Mouse (Mus musculus) leukemia stem cell, adult 10-12 weeks (primary cell): Measurements from ENCODE around the gene Hist1h3a. TPM values are rescaled to one million over a fixed set of nuclear protein-coding genes. Genes with fewer than 3 reads are reported as not detected.

Experiments used
- polyA plus RNA-seq: library from polyadenylated mRNA; stranded (reverse); fragments of >175 nt; gene quantifications from 2 replicates; pipeline ENCODE4 v1.2.3, GENCODE M21; 2012; ENCODE audit warnings: low replicate concordance

Hist1h3a gene
- polyA plus RNA-seq: 0.45 and 5.1 TPM in 2 replicates

DNA sequence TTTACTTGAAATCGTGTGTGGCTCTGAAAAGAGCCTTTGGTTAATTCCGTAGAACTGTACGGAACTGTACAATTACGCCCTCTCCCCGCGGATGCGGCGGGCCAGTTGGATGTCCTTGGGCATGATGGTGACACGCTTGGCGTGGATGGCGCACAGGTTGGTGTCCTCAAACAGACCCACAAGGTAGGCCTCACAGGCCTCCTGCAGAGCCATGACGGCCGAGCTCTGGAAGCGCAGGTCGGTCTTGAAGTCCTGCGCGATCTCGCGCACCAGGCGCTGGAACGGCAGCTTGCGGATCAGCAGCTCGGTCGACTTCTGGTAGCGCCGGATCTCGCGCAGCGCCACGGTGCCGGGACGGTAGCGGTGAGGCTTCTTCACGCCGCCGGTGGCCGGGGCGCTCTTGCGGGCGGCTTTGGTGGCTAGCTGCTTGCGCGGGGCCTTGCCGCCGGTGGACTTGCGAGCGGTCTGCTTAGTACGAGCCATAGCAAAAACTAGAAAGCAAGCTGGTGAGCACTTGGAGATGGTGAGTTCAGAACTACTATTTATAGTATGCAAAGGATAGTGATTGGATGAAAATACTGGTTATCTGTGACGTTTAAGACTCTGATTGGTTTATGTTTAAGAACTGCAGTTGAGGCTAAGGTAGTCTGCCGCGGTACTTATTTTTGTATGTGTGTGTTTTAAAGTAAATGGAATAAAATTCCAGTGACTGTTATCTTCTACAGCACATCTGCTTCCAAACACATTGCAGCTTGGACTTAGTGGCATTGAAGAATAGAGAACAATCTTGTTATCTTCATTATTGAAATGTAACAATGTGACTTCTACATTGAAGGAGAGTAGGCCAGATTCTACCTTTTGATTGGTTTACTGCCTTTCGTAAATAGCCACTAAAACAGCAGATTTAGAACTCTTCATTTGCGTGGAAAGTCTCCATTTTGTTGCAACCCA lies at the start of gene Hist1h3a:
Hist1h3a (minus strand) TSS at position 516 of the 951 bp plus-strand sequence.

DNA sequence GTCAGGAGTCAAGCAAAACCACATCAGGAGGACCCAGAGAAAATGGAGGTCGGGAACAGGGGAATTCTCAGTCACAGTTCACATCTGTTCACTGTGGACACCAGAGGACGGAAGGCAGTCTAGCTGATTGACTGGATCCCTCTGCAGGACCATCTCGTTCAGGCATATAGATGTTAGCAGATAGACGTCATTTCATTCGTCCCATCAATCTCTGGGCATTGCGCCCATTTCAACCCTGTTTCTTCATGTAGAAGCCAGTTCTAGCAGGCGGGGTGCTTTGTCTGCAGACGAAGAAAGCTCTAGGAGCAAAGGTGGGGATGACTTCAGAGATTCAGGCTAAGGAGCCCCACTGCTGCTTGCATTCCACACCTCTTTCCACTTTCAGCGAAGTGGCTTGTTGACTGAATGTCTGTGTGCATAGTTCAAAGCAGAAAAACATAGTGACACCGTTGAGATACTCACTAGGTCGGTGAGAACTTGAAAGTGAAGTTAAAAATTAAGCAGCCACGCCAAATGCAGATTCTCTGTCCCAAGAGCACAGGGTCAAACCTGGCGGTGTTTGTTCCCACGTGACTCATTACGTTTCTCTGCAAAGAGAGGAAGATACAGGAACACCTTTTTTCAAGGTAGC lies 44.4 kb upstream of the Hist1h3a start, which contains the start of gene Slc17a2:
Slc17a2 (plus strand) TSS at position 572 of the 631 bp plus-strand sequence.

GRCm38 (mm10) chr13:23769613-23770012 lies 7.4 kb upstream of the Hist1h3a start, which contains the start of gene Trim38:
Gene Trim38 (plus strand): TSS chr13:23769913.

GRCm38 (mm10) chr13:23763586-23764323 lies 1.6 kb upstream of the Hist1h3a start, which contains the start of gene Hist1h1a:
Gene Hist1h1a (plus strand): TSS chr13:23763666.

GRCm38 (mm10) chr13:23760972-23761864 lies 968 bp downstream of the Hist1h3a start, which contains the start of gene Hist1h4a:
Gene Hist1h4a (minus strand): TSS chr13:23761230.

GRCm38 (mm10) chr13:23756790-23757189 lies 5.4 kb downstream of the Hist1h3a start, which contains the start of gene Hist1h4b:
Gene Hist1h4b (plus strand): TSS chr13:23757013.

DNA sequence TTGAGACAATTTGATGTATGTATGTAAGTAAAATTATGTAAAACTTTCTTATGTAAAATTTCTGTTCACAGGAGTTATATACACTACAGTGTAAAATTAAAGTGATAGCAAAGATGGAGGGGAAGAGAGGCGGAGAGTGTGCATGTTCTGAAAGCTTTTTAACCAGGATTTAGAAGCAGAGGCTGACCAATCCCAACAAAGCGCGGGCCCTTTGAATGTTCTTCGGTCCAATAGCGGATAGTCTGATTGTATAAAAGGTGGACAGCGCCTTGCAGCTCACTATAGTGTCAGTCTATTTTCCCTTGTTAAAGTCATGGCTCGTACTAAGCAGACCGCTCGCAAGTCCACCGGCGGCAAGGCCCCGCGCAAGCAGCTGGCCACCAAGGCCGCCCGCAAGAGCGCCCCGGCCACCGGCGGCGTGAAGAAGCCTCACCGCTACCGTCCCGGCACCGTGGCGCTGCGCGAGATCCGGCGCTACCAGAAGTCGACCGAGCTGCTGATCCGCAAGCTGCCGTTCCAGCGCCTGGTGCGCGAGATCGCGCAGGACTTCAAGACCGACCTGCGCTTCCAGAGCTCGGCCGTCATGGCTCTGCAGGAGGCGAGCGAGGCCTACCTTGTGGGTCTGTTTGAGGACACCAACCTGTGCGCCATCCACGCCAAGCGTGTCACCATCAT lies 10.0 kb downstream of the Hist1h3a start, which contains the start of gene Hist1h3b:
Hist1h3b (plus strand) TSS at position 201 of the 675 bp plus-strand sequence.

DNA sequence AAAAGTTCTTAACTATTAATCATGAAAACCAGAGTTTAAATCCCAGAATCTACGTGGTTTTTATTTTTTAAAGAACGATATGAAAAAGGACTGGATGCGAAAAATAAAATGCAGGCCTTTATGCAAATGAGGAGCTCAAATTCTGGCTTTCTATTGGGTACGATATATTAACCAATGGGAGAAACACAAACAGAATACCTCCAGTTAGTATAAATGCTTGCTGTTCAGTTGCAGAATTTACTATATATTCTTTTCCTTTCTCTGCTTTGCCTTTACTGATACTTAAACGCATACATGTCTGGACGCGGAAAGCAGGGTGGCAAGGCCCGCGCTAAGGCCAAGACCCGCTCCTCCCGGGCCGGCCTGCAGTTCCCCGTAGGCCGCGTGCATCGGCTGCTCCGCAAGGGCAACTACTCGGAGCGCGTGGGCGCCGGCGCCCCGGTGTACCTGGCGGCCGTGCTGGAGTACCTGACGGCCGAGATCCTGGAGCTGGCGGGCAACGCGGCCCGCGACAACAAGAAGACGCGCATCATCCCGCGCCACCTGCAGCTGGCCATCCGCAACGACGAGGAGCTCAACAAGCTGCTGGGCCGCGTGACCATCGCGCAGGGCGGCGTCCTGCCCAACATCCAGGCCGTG lies 11.2 kb downstream of the Hist1h3a start, which contains the start of gene Hist1h2ab:
Hist1h2ab (plus strand) TSS at position 288 of the 639 bp plus-strand sequence.

DNA sequence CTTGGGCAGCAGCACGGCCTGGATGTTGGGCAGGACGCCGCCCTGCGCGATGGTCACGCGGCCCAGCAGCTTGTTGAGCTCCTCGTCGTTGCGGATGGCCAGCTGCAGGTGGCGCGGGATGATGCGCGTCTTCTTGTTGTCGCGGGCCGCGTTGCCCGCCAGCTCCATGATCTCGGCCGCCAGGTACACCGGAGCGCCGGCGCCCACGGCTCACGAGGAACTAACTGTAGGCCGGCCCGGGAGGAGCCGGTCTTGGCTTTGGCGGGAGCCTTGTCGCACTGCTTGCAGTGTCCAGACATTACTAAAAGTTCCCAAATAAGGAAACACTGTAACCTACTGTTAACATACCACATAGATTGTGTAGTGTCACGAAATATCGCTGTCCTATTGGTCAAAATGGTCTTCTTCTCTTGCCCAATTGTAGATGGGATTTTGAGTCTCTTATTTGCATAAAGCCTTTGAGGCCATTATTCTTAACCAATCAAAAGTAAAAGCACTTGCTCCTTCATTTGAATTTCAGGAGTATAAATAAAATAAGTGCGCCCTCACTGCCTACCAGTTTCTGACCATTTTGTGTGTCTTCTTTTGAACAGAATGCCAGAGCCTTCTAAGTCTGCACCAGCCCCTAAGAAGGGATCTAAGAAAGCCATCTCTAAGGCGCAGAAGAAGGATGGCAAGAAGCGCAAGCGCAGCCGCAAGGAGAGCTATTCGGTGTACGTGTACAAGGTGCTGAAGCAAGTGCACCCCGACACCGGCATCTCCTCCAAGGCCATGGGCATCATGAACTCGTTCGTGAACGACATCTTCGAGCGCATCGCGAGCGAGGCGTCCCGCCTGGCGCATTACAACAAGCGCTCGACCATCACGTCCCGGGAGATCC lies 15.7 kb downstream of the Hist1h3a start, which contains the start of gene Hist1h2bb:
Hist1h2bb (plus strand) TSS at position 534 of the 880 bp plus-strand sequence.

DNA sequence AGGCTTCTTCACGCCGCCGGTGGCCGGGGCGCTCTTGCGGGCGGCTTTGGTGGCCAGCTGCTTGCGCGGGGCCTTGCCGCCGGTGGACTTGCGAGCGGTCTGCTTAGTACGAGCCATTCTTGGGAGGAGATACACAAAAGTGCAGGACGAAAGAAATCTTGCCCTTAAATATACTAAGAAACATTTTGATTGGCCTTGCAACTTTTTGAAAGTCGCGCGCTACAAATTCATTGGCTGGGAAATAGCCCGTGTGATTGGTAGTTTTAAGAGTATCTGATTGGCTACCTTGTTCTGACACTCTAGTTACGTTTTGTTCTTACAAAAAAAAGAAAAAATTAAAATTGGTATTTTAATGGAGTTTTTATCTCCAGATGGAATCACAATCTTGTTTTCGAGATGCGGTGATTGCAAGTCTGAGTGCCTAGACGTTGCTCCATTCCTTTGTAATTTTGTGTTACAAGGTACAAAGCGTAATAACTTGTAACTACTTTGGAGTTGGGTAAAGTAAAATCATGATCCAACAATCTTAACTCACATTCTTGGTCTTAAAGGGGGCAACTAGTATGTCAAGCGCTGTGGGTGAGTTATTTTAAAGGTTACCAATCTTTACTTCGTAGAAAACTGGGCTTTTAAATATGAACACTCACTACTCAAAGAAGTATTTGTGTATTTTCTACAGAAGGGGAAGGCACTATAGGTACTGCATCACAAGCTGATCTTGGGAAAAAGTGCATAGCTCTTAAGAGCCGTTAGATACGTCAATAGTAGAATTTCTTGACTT lies 16.6 kb downstream of the Hist1h3a start, which contains the start of gene Hist1h3c:
Hist1h3c (minus strand) TSS at position 222 of the 781 bp plus-strand sequence.

GRCm38 (mm10) chr13:23738677-23739068 lies 23.5 kb downstream of the Hist1h3a start, which contains the start of gene Hist1h1c:
Gene Hist1h1c (plus strand): TSS chr13:23738808.

Other genes with a start within 250 kb of the Hist1h3a start
- gene Hist1h4h, start 231.3 kb downstream of the Hist1h3a start, polyA plus RNA-seq: 22.4 and 24.1 TPM in 2 replicates
- 1,274 and 2,101 TPM in 2 replicates for gene Hist1h2af, start 228.5 kb downstream of the Hist1h3a start, polyA plus RNA-seq
- 9.7 and 27.2 TPM in 2 replicates for gene Hist1h3g, start 227.0 kb downstream of the Hist1h3a start, polyA plus RNA-seq
- gene Hist1h2bh, start 219.0 kb downstream of the Hist1h3a start, polyA plus RNA-seq: 2.6 and 2.9 TPM in 2 replicates
- gene Hist1h3f, start 218.3 kb downstream of the Hist1h3a start, polyA plus RNA-seq: 7.8 and 13.9 TPM in 2 replicates
- gene Hist1h4f, start 210.7 kb downstream of the Hist1h3a start, polyA plus RNA-seq: 39.6 and 48.6 TPM in 2 replicates
- gene Hist1h1d, start 209.1 kb downstream of the Hist1h3a start, polyA plus RNA-seq: 0.89 and 1.4 TPM in 2 replicates
- 12.2 and 20.5 TPM in 2 replicates for gene Hist1h3e, start 200.0 kb downstream of the Hist1h3a start, polyA plus RNA-seq
- gene Hist1h2ae, start 191.2 kb downstream of the Hist1h3a start, polyA plus RNA-seq: 20.4 and 37.8 TPM in 2 replicates
- gene Hist1h2bg, start 191.0 kb downstream of the Hist1h3a start, polyA plus RNA-seq: 19.7 and 30.7 TPM in 2 replicates
- gene Hist1h2bf, start 188.2 kb downstream of the Hist1h3a start, polyA plus RNA-seq: 15.2 and 20.1 TPM in 2 replicates
- 1.2 and 1.8 TPM in 2 replicates for gene Hist1h2ad, start 188.0 kb downstream of the Hist1h3a start, polyA plus RNA-seq
- 1.1 and 5.4 TPM in 2 replicates for gene Hist1h3d, start 186.6 kb downstream of the Hist1h3a start, polyA plus RNA-seq
- gene Hist1h4d, start 180.8 kb downstream of the Hist1h3a start, polyA plus RNA-seq: 21.9 and 50.4 TPM in 2 replicates
- 1.7 and 2.0 TPM in 2 replicates for gene Hist1h2be, start 141.3 kb downstream of the Hist1h3a start, polyA plus RNA-seq
- 6.8 and 18.7 TPM in 2 replicates for gene Hist1h1e, start 139.8 kb downstream of the Hist1h3a start, polyA plus RNA-seq
- gene Hist1h2ac, start 78.4 kb downstream of the Hist1h3a start, polyA plus RNA-seq: 1.7 and 2.0 TPM in 2 replicates
- gene Hist1h2bc, start 78.2 kb downstream of the Hist1h3a start, polyA plus RNA-seq: 3.1 and 3.3 TPM in 2 replicates
- gene Hist1h1t, start 66.6 kb downstream of the Hist1h3a start, polyA plus RNA-seq: not detected in 2 replicates
- 3.9 and 4.0 TPM in 2 replicates for gene Hist1h4c, start 63.9 kb downstream of the Hist1h3a start, polyA plus RNA-seq
- gene Hfe, start 51.5 kb downstream of the Hist1h3a start, polyA plus RNA-seq: 5.0 and 7.1 TPM in 2 replicates
- gene Hist1h1c, start 23.6 kb downstream of the Hist1h3a start, polyA plus RNA-seq: 13.0 and 32.3 TPM in 2 replicates
- 4.9 and 12.8 TPM in 2 replicates for gene Hist1h3c, start 16.8 kb downstream of the Hist1h3a start, polyA plus RNA-seq
- gene Hist1h2bb, start 15.7 kb downstream of the Hist1h3a start, polyA plus RNA-seq: 14.4 and 31.0 TPM in 2 replicates
- 39.8 and 47.5 TPM in 2 replicates for gene Hist1h2ab, start 11.3 kb downstream of the Hist1h3a start, polyA plus RNA-seq
- gene Hist1h3b, start 10.1 kb downstream of the Hist1h3a start, polyA plus RNA-seq: 4.5 and 16.4 TPM in 2 replicates
- gene Hist1h4b, start 5.4 kb downstream of the Hist1h3a start, polyA plus RNA-seq: 7.2 and 8.6 TPM in 2 replicates
- gene Hist1h4a, start 1.2 kb downstream of the Hist1h3a start, polyA plus RNA-seq: 40.2 and 48.3 TPM in 2 replicates
- gene Hist1h1a, start 1.3 kb upstream of the Hist1h3a start, polyA plus RNA-seq: 1.2 and 1.7 TPM in 2 replicates
- not detected in 2 replicates for gene Trim38, start 7.5 kb upstream of the Hist1h3a start, polyA plus RNA-seq
- gene Slc17a2, start 44.6 kb upstream of the Hist1h3a start, polyA plus RNA-seq: not detected in 2 replicates
- not detected in 2 replicates for gene Slc17a3, start 77.0 kb upstream of the Hist1h3a start, polyA plus RNA-seq
- not detected in 2 replicates for gene Slc17a1, start 105.4 kb upstream of the Hist1h3a start, polyA plus RNA-seq
- gene Slc17a4, start 152.6 kb upstream of the Hist1h3a start, polyA plus RNA-seq: not detected in 2 replicates
- not detected in 2 replicates for gene Hist1h2ba, start 171.8 kb upstream of the Hist1h3a start, polyA plus RNA-seq
- not detected in 2 replicates for gene Hist1h2aa, start 172.1 kb upstream of the Hist1h3a start, polyA plus RNA-seq
- gene Scgn, start 228.8 kb upstream of the Hist1h3a start, polyA plus RNA-seq: not detected in 2 replicates